Mouse (Mus musculus) liver, adult 2 months (tissue): ENCODE results near the gene Tuba3b.

Experiments used
- CTCF ChIP-seq: fragments of 200-500 bp; IDR thresholded peaks from 2 replicates; pipeline ENCODE4 v1.5.1; 2011; ENCODE audit warnings: low read depth, low read length, control low read depth
- POLR2A ChIP-seq: fragments of 200-500 bp; IDR thresholded peaks from 2 replicates; pipeline ENCODE4 v1.6.1; 2011; ENCODE audit warnings: low read length, control low read depth; ENCODE audit not compliant: insufficient read depth; ENCODE audit errors: extremely low read depth

- TF ChIP-seq POLR2A: no peak
- TF ChIP-seq CTCF: no peak
Measured at GRCm38 (mm10) chr6:145581366-145582170, 34.0 kb upstream of the Tuba3b start.
